Mouse (Mus musculus): Measurements from ENCODE around the gene Nap1l3.

The Nap1l3 gene

GRCm38 (mm10) chrX:122396781-122397581, at the start of gene Nap1l3:
TSS of gene Nap1l3 (minus strand) at chrX:122397401.
- Histone ChIP-seq H3K36me3 (ENCODE audit: insufficient read depth, low read length) (no peaks in the 10 kb centered on the region), H3K4me1 (replicated peaks; ENCODE audit: low read depth, low read length) (no peaks in the 10 kb centered on the region)
- TF ChIP-seq NANOG (IDR thresholded peaks at IDR 0.05; ENCODE audit: borderline replicate concordance, low read length) = no peak
- no peak for TF ChIP-seq CTCF (conservative IDR thresholded peaks at IDR 0.05; ENCODE audit: low read length)
- no peak for TF ChIP-seq POU5F1 (IDR thresholded peaks at IDR 0.05; ENCODE audit: borderline replicate concordance, low read length)

GRCm38 (mm10) chrX:122397652-122398051, 451 bp upstream of the Nap1l3 start:
- TF ChIP-seq CTCF (conservative IDR thresholded peaks at IDR 0.05; ENCODE audit: low read length) (no peak), NANOG (IDR thresholded peaks at IDR 0.05; ENCODE audit: borderline replicate concordance, low read length) (no peak), POU5F1 (IDR thresholded peaks at IDR 0.05; ENCODE audit: borderline replicate concordance, low read length) (no peak)
- no peaks in the 10 kb centered on the region for H3K36me3 ChIP-seq (ENCODE audit: insufficient read depth, low read length)
- H3K4me3 ChIP-seq (replicated peaks; ENCODE audit: low read length) = peak overlapping the region; percentile 80
- no peaks in the 10 kb centered on the region for H3K27me3 ChIP-seq (ENCODE audit: insufficient read depth, low read length)
- H3K9me3 ChIP-seq (ENCODE audit: low read length) = no peaks in the 10 kb centered on the region
- no peaks in the 10 kb centered on the region for H3K4me1 ChIP-seq (replicated peaks; ENCODE audit: low read depth, low read length)

More at GRCm38 (mm10) chrX:122396781-122397581, at the start of gene Nap1l3:
- peak within 1 kb of the TSS; percentile 80 for H3K4me3 ChIP-seq (replicated peaks; ENCODE audit: low read length)
- no peaks in the 10 kb centered on the region for H3K27me3 ChIP-seq (ENCODE audit: insufficient read depth, low read length)
- H3K9me3 ChIP-seq (ENCODE audit: low read length) = no peaks in the 10 kb centered on the region

Data from E14TG2a.4 (cell line).